Mouse (Mus musculus): ENCODE data around the gene Depdc1a.
"Not testable (repeated sequence)": the region's sequence is repeated elsewhere in the genome, so short reads cannot be mapped to it uniquely, and the experiment has no call there.

Depdc1a gene

GRCm38 (mm10) chr3:159495243-159495801, at the start of gene Depdc1a:
Gene Depdc1a (plus strand): TSS chr3:159495433.
- DNase-seq (ENCODE audit: low spot score) = peak; percentile 91

- no peak for DNase-seq (ENCODE audit: low spot score)
Observed at GRCm38 (mm10) chr3:159470059-159470458, 25.2 kb upstream of the Depdc1a start.

DNA sequence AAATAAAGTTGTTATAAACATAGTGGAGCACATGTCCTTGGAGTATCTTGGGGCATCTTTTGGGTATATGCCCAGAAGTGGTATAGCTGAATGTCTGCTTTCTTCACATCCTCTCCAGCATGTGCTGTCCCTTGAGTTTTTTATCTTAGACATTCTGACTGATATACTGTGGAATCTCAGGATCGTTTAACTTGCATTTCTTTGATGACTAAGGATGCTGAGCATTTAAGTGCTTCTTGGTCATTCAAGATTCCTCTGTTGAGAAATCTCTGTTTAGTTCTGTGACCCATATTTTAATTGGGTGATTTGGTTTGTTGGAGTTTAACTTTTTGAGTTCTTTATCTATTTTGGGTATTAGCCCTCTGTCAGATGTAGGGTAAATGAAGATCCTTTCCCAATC, 19.8 kb upstream of the Depdc1a start:
- no peak for DNase-seq (ENCODE audit: low spot score)

DNA sequence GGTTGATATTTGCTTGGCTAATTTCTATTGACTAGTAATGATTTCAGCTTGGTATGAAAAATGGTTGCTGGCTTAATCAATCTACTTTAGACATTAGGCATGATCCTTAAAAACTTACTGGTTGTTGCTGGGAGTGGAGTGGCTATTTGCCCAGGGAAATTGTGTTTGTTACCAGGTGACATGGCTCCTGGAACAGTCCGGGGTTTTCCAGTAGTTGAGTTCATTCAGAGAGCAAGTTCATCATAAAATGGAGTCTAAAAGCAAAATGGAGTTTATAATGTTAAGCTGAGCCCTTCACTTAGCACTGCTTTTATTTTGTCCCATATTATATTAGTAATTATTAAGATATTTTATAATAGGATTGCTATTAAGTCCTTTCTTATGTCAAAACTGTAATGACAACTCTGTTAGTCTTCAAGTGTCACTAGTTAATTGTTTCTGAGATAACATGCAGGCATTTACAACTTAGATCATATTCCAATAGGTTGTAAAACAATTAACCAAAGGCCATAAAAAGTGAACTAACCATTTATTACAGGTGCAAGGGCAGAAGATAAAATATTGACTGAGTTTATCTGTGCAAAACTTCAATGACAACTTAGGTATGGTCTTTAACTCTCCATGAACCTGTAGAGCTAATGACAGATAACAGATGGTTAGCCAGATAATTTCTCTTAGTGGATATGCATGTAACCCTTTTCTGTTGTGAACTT, 17.8 kb upstream of the Depdc1a start:
- DNase-seq (ENCODE audit: low spot score) = no peak

GRCm38 (mm10) chr3:159494709-159495108, 524 bp upstream of the Depdc1a start:
- DNase-seq (ENCODE audit: low spot score) = not testable (repeated sequence)

- DNase-seq (ENCODE audit: low spot score) = no peak
Observed at GRCm38 (mm10) chr3:159508899-159509298, 13.7 kb downstream of the Depdc1a start.

- no peak for DNase-seq (ENCODE audit: low spot score)
Observed at GRCm38 (mm10) chr3:159528563-159528962, 33.3 kb downstream of the Depdc1a start.

DNA sequence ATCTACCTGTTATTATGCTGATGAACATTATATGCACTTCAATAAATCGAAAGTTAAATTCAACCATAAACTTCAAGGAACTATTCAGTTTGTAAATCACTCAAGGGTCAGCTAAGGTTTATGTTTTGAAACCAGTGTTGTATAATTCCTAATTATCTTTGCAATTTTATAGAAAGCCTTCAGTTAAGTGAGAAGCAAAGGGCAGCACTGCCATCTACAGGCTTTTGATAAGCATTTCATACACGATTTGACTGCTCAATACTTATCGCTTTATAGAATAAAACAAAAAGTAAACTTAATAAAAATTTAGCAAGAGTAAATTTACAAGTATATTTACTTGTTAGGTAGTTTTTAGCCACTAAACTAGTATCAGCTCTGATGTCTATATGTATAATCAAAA, 53.1 kb downstream of the Depdc1a start:
- no peak for DNase-seq (ENCODE audit: low spot score)

GRCm38 (mm10) chr3:159550224-159550623, 55.0 kb downstream of the Depdc1a start:
- no peak for DNase-seq (ENCODE audit: low spot score)
